Mouse (Mus musculus) forebrain, postnatal 0 days (tissue): ENCODE data around the gene Scarb2. TPM values are rescaled to one million over a fixed set of nuclear protein-coding genes. Genes with fewer than 3 reads are reported as not detected.

Experiments
- ATAC-seq: fragments of 200-750 bp; cut with Nextera tagmentation; 2 replicates; pipeline ENCODE4 v1.8.0; 2017; ENCODE audit warnings: mild to moderate bottlenecking, moderate library complexity
- DNase-seq: peaks from one replicate; pipeline ENCODE4 v3.0.0-alpha.2; 2015
- H3K27ac ChIP-seq: fragments of 300-500 bp; sonication (generic); 2 replicates; pipeline ENCODE4 v1.5.1; 2014; ENCODE audit warnings: low read depth, mild to moderate bottlenecking, antibody characterized with exemption, low read length, moderate library complexity, mixed read lengths
- H3K27me3 ChIP-seq: fragments of 300-500 bp; sonication (generic); 2 replicates; pipeline ENCODE4 v1.6.1; 2014; ENCODE audit warnings: mild to moderate bottlenecking, low read length, mixed read lengths; ENCODE audit not compliant: insufficient read depth
- H3K36me3 ChIP-seq: fragments of 300-500 bp; sonication (generic); 2 replicates; pipeline ENCODE4 v1.6.1; 2014; ENCODE audit warnings: mild to moderate bottlenecking, moderate library complexity; ENCODE audit not compliant: insufficient read depth
- H3K4me1 ChIP-seq: fragments of 300-500 bp; sonication (generic); 2 replicates; pipeline ENCODE4 v1.6.1; 2014; ENCODE audit warnings: antibody characterized with exemption; ENCODE audit not compliant: insufficient read depth
- H3K4me2 ChIP-seq: fragments of 300-500 bp; sonication (generic); 2 replicates; pipeline ENCODE4 v1.6.1; 2014; ENCODE audit warnings: low read depth, mild to moderate bottlenecking, moderate library complexity
- H3K4me3 ChIP-seq: fragments of 300-500 bp; sonication (generic); 2 replicates; pipeline ENCODE4 v1.5.1; 2014; ENCODE audit warnings: low read depth, low read length, mixed read lengths
- H3K9ac ChIP-seq: fragments of 300-500 bp; sonication (generic); 2 replicates; pipeline ENCODE4 v1.6.1; 2014; ENCODE audit warnings: mild to moderate bottlenecking
- H3K9me3 ChIP-seq: fragments of 300-500 bp; sonication (generic); 2 replicates; pipeline ENCODE4 v1.6.1; 2016; ENCODE audit warnings: low read length
- CTCF ChIP-seq: sonication (generic); IDR thresholded peaks from 2 replicates; pipeline ENCODE4 v1.5.1; 2016; ENCODE audit warnings: antibody characterized with exemption, control low read depth, low read depth
- WGBS: fragments of 180-500 bp; shearing (Covaris S2); extraction: QIAGEN DNeasy Blood & Tissue Kit; methylation state at CpG from one replicate; pipeline ENCODE4 v1.1.7; 2014; 5-methylcytosine and 5-hydroxymethylcytosine counted together
- polyA plus RNA-seq: library from polyadenylated mRNA; unstranded; fragments of >200 nt; fragmentation: Nextera tagmentation; extraction: Ambion mirVana; gene quantifications from 2 replicates; pipeline ENCODE4 v1.2.1, GENCODE M21; 2015
- total RNA-seq: library from RNA; depleted of rRNA; stranded (reverse); fragments of >200 nt; gene quantifications from 2 replicates; pipeline ENCODE4 v1.2.3, GENCODE M21; 2014

Scarb2 gene
- total and polyA plus RNA-seq, 2 experiments from 2014 or later = 23.1 to 149 TPM

- Histone ChIP-seq H3K4me1 (peaks cover 9% of the 10 kb centered on the region; the same call in 1 of the 2 replicates), H3K9me3 (no peaks in the 10 kb centered on the region), H3K36me3 (no peaks in the 10 kb centered on the region), H3K27me3 (no peaks in the 10 kb centered on the region), H3K4me2 (no peak overlapping the region), H3K9ac (no peak overlapping the region), H3K27ac (no peak overlapping the region), H3K4me3 (no peak overlapping the region)
- WGBS = 90% methylated on average over 7 of the region's 7 CpGs
- DNase-seq (no peak), ATAC-seq (no peak)
- no peak for TF ChIP-seq CTCF
Measured at GRCm38 (mm10) chr5:92495771-92496409, 10.7 kb downstream of the Scarb2 start.

- Histone ChIP-seq H3K27me3 (no peaks in the 10 kb centered on the region), H3K9me3 (no peaks in the 10 kb centered on the region), H3K9ac (no peak overlapping the region), H3K4me1 (peaks cover 9% of the 10 kb centered on the region; the same call in 1 of the 2 replicates), H3K4me2 (no peak overlapping the region), H3K4me3 (no peak overlapping the region), H3K27ac (no peak overlapping the region), H3K36me3 (no peaks in the 10 kb centered on the region)
- TF ChIP-seq CTCF = peak; percentile 18; the same call in 1 of the 2 replicates
- WGBS = 55% methylated on average over 4 of the region's 4 CpGs
- ATAC-seq = no peak
- no peak for DNase-seq
Measured at GRCm38 (mm10) chr5:92495291-92495690, 11.3 kb downstream of the Scarb2 start.

- Histone ChIP-seq H3K4me3 (no peak overlapping the region), H3K9ac (no peak overlapping the region), H3K9me3 (no peaks in the 10 kb centered on the region), H3K27me3 (no peaks in the 10 kb centered on the region), H3K4me1 (peaks cover 2% of the 10 kb centered on the region; the same call in 1 of the 2 replicates), H3K27ac (no peak overlapping the region), H3K36me3 (no peaks in the 10 kb centered on the region), H3K4me2 (no peak overlapping the region)
- ATAC-seq (no peak), DNase-seq (no peak)
- TF ChIP-seq CTCF = no peak
- WGBS = 56% methylated on average over 7 of the region's 7 CpGs
Measured at GRCm38 (mm10) chr5:92493423-92493822, 13.2 kb downstream of the Scarb2 start.

- Histone ChIP-seq H3K4me2 (no peak overlapping the region), H3K36me3 (no peaks in the 10 kb centered on the region), H3K27ac (no peak overlapping the region), H3K9me3 (no peaks in the 10 kb centered on the region), H3K4me1 (no peaks in the 10 kb centered on the region; the same call in 1 of the 2 replicates), H3K9ac (no peak overlapping the region), H3K27me3 (no peaks in the 10 kb centered on the region), H3K4me3 (no peak overlapping the region)
- no peak for ATAC-seq
- no peak for DNase-seq
- no peak for TF ChIP-seq CTCF
- WGBS = 77% methylated on average over 4 of the region's 4 CpGs
Measured at GRCm38 (mm10) chr5:92490779-92491178, 15.9 kb downstream of the Scarb2 start.

- ATAC-seq = no peak
- Histone ChIP-seq H3K27me3 (no peaks in the 10 kb centered on the region), H3K4me1 (no peaks in the 10 kb centered on the region), H3K4me3 (no peak overlapping the region), H3K9ac (no peak overlapping the region), H3K9me3 (no peaks in the 10 kb centered on the region), H3K4me2 (no peak overlapping the region), H3K27ac (no peak overlapping the region), H3K36me3 (no peaks in the 10 kb centered on the region)
- TF ChIP-seq CTCF = no peak
- no peak for DNase-seq
- 92% methylated on average over 3 of the region's 3 CpGs for whole genome bisulfite sequencing
Measured at GRCm38 (mm10) chr5:92490304-92490703, 16.3 kb downstream of the Scarb2 start.

GRCm38 (mm10) chr5:92489503-92489902 lies 17.1 kb downstream of the Scarb2 start:
- no peak overlapping the region for H3K4me3 ChIP-seq
- H3K27ac ChIP-seq = no peak overlapping the region
- no peaks in the 10 kb centered on the region for H3K4me1 ChIP-seq
- no peaks in the 10 kb centered on the region for H3K9me3 ChIP-seq
- H3K36me3 ChIP-seq = peaks cover 7% of the 10 kb centered on the region; the same call in 1 of the 2 replicates
- no peaks in the 10 kb centered on the region for H3K27me3 ChIP-seq
- ATAC-seq (peak; percentile 47), DNase-seq (peak; percentile 41)
- no peak overlapping the region for H3K4me2 ChIP-seq
- H3K9ac ChIP-seq = no peak overlapping the region
- no peak for TF ChIP-seq CTCF
- 29% methylated on average over 4 of the region's 4 CpGs for WGBS

GRCm38 (mm10) chr5:92488961-92489360 lies 17.7 kb downstream of the Scarb2 start:
- 43% methylated on average over 7 of the region's 7 CpGs for WGBS
- peak; percentile 59 for ATAC-seq
- Histone ChIP-seq H3K36me3 (peaks cover 12% of the 10 kb centered on the region), H3K4me1 (no peaks in the 10 kb centered on the region), H3K27ac (no peak overlapping the region), H3K27me3 (no peaks in the 10 kb centered on the region), H3K4me2 (no peak overlapping the region), H3K9me3 (no peaks in the 10 kb centered on the region), H3K9ac (no peak overlapping the region), H3K4me3 (no peak overlapping the region)
- DNase-seq = no peak
- no peak for TF ChIP-seq CTCF
